Mouse (Mus musculus) right cerebral cortex, postnatal 4 days (tissue): ENCODE measurements around the gene Adamts20.

Source experiments
- DNase-seq: peaks from one replicate; pipeline ENCODE4 v3.0.0-alpha.2; 2022

Adamts20 gene

DNA sequence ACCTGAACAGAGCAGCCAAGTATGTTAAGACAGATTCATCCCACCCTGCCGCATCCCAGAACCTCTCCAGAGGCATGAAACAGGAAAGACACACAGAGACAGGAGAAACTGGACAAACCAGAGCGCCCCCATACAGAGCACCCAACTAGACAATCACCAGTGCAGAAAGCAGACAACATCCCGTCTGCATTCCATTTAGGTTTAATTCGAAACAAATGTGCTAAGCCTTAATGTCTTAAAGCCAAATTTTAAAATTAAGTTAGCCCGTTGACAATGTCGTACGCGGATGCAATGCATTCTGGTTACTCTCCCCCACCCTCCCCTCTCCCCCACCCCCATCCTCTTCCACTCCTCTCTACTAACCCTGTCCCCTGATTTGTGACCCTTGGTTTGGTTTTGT lies 126.2 kb downstream of the Adamts20 start:
- DNase-seq = no peak

DNA sequence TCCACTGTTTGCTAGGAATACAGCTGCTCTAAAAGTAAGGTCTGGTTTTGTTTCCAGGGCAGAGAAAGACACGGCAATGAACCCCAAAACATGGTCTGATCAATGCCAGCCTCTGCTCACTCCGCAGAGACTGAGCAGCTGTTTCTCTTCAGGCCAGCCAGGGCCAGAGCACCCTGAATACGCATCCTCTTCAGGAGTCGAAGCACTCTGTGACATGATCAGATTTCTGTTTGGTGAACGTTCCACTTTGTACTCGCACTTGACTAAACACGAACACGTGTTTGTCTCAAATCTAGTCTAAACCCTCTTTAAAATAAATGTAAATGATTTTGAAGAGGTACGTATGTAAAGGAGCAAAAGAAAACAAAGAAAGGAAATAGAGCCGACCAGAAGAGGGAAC lies 130.6 kb downstream of the Adamts20 start:
- DNase-seq = no peak

DNA sequence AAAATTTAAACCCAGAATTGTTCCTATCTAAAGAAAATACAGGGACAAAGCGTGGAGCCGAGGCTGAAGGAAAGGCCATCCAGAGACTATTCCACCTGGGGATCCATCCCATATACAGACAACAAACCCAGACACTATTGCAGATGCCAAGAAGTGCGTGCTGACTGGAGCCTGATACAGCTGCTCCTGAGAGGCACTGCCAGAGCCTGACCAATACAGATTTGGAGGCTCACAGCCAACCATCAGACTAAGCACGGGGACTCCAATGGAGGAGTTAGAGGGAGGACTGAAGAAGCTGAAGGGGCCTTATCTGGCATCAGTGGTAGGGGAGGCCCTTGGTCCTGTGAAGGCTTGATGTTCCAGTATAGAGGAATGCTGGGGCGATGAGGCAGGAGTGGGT lies 138.6 kb downstream of the Adamts20 start:
- no peak for DNase-seq

GRCm38 (mm10) chr15:94325509-94326181 lies 139.6 kb downstream of the Adamts20 start:
- peak; percentile 54 for DNase-seq

DNA sequence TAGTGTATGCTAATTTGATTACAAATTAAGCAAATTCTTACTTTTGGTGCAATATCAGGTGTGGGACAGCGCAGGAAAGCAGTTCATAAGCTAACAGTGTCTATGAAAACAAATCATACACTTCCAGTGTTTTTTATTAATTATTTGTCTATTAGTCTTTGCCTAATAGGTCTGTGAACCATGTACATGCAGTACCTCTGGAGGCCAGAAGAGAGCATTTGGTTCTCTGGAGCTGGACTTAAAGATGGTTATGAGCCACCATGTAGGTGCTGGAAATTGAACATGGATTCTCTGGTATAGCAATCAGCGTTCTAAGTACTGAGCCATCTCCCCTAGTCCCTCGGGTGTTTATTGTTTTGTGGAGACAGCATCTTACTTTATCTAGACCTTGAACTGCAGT lies 149.0 kb downstream of the Adamts20 start:
- DNase-seq = no peak

DNA sequence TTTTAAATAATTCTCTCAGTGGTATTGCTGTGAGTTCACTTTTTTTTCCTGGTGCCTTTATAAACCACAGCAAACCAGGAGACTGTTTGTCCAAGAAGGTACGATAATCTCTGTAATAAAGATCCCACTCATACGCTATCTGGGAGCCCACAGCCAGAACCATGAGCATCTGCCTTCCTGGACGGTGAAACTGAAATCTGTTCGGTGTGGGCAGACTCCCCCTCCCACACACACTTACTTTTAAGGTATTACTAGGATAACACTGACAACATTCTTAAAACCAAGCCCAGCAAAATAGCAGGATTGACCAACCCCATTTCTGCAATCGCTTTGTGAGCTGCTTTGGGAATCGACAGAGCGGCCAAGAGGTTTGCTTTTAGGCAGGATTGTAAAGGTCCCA lies 155.5 kb downstream of the Adamts20 start:
- no peak for DNase-seq

- no peak for DNase-seq
Observed at GRCm38 (mm10) chr15:94307888-94308287, 157.3 kb downstream of the Adamts20 start.

DNA sequence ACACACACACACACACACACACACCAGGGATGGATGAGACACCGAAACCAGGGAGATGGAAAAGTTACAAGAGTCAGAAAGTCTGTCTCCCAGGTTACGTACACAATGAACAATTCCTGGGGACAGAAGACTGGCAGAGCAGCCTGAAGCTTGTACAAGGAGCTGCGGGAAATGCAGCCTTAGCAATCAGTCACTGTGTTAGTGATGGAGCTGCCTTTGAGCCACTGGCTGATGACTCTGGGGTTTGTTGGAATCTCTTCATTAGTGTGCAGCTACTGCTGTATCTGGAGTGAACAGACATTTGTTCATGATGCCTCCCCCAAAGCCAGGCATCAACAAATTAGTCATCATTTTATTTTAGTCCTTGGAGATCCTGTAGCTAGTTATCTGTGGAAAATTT lies 162.1 kb downstream of the Adamts20 start:
- DNase-seq = no peak

DNA sequence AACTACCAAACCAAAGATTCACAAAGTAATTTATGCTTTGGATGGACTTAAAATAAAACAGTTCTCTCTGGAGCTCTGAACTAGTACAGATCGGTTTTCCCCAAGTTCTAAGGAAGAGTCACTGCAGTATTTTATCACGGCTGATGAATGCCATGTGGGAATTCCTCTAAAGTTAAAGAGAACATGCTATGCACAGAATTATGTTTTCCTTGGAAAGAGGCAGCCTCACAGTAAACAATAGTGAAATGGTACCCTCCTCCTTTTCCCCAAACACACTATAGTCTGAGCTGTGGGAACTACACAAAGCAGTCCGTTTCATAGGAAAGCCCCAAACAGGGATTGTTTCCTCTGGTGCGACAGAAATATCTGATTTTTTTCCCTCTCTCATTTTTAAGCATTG lies 171.1 kb downstream of the Adamts20 start:
- no peak for DNase-seq

DNA sequence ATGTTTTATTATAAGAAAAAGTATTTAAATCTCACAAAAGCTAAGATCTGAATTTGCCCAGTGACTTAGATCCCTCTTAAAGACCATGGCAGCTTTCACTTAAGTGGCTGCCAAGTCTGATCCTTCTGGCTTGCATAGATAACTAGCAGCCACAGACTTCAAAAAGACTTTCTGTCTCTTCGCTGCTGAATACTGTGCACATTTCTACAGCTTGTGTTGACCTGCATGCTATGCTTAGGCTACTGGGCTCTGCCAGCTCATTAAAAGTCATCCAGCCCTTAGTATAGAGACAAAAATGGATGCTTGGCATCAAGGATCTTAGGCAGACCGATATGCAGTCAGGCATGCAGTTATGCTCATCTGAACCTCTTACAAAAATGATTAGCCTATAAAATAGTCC lies 177.2 kb downstream of the Adamts20 start:
- no peak for DNase-seq

DNA sequence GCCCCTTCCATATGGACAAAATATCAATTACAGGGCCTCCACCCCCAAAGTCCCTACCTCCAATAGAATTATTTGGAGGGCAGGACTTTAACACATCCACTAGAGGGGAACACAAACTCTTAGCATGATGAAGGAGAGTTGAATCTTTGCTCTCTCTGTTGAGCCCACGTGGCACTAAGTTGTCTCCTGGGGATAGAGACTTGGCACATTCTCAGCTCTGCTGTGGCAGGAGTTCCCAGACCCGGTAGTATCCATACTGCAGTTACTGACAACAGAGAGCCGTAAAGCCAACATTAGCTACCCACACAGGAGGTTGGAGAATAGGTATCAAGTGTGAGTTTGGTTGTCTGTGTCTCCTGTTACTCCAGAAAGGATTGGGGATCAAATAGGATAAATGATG lies 177.7 kb downstream of the Adamts20 start:
- DNase-seq = no peak

- no peak for DNase-seq
Observed at GRCm38 (mm10) chr15:94276418-94276817, 188.8 kb downstream of the Adamts20 start.

- peak; percentile 90 for DNase-seq
Observed at GRCm38 (mm10) chr15:94265630-94266029, 199.6 kb downstream of the Adamts20 start.

DNA sequence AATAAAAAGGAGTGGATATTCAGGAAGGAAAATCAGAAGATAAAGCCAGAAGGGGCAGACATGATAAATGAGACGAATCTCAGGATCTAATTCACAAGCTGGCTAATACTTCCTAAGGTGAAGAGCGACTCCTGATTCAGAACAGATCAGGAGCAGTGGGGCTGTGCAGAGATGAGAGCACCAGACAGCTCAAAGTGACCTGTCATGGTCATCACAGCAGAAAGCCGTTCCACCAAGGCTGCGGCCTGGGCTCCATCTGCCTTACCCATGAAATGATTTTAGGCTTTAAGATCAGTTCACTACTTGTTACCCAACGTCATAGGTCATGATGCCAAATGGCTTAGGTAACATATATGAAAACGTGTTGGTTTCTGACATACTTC lies 200.7 kb downstream of the Adamts20 start:
- DNase-seq = no peak

GRCm38 (mm10) chr15:94263866-94264496 lies 201.2 kb downstream of the Adamts20 start:
- peak; percentile 57 for DNase-seq

DNA sequence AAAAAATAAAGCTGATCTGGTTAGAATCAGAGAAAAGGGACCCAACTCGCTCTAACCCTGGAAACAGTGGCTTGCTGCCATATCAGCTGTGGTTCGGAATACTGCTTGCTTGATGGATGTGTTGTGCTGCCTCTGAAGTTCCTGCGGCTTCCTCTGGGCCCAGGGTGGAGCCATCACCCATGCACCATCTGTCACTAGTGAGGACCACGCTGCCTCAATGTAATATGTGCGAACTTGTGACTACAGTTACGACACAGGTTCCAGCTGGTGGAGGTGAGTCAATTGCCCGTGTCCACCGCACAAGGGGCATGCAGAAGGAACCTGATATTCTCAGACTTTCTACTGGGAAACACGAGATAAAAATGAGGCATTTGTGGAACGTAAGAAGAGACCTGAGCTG lies 202.0 kb downstream of the Adamts20 start:
- DNase-seq = no peak

GRCm38 (mm10) chr15:94259497-94259896 lies 205.7 kb downstream of the Adamts20 start:
- DNase-seq = no peak

- DNase-seq = no peak
Observed at GRCm38 (mm10) chr15:94255538-94255937, 209.7 kb downstream of the Adamts20 start.

GRCm38 (mm10) chr15:94254861-94255516 lies 210.2 kb downstream of the Adamts20 start:
- DNase-seq = peak; percentile 34

DNA sequence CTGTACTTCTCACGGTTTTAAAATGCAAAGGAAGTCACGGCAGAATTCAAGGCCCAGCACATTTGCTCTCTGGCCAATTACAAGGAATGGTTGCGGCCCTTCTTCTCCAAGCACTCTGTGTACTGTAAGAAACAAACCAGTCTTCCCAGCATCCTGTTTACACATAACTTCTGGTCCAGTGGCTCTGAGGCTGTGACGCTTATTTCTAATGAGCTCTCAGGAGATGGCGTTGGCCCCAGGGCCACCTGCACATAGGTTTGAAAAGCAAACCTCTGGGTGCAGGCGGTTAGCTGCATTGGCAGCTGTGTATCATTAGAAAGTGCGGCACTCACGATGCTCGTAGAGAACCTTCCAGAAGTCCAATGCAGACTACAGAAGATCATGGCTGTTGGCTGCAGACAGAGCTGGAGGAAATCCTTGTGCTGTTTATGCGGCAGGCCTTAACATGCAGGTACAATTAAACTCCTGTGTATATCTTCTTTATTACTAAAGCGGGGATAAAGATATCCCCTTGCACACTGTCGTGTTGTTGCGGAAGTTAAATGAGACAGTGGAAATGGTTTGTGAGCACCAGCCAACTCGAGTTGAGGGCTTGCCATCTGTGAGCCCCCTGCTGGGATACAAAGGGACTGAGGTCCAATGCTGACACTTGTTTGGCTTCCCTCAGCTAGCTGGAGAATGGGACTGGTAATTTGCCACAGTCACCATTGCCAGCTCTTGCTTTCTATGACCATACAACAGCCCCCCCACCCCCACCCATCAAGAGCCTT lies 210.9 kb downstream of the Adamts20 start:
- peak; percentile 60 for DNase-seq

DNA sequence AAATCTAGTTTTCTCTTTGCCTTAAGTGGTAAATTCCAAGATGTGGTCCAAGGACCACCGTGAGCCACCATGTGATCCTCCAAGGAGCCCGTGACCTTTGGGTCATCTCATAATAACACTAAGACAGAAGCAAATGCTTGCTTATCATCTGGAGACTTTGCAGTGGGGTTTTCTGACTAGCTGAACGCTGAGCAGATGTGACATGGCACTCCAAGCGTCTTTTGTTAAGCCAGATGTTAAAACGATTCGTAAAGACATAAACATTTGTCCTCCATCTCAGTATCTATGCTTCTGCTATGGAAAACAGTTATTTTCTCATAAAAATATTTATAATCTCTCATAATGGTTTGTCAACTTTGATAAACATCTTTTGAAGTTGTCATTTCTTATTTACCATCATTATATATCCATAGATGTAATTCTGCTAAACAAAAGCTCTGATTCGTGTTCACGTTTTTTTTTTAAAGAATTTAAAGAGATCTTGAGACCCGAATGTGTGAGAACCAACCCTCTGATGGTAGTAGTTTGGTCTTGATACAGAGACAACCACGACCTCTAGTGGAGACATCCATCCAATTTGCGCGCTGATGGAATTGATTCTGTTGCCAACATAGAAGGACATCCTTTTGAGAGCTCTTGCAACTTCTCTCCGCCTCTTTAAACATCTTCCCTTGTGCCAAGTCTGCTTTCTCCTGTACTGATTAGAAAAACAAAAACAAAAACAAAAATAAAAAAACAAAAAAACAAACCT lies 212.1 kb downstream of the Adamts20 start:
- DNase-seq = no peak

DNA sequence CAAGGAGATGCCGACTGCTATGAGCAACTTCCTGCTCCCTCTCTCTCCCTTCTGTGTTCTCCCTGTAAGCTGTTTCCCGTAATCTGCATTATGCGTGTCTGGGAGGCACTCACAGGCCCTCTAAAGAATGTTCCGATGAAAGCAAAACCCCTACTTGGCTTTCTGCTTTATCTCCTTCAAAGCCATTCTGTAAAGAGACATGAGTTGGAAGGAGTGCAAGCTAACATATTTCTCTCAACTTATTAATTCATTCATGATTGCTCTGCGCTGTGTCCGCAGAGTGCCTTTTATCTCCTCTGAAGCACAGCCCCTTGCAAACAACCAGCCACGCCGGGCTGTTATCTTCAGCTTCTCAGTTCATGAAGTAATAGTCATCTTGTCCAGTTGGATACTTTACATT lies 215.5 kb downstream of the Adamts20 start:
- DNase-seq = no peak

DNA sequence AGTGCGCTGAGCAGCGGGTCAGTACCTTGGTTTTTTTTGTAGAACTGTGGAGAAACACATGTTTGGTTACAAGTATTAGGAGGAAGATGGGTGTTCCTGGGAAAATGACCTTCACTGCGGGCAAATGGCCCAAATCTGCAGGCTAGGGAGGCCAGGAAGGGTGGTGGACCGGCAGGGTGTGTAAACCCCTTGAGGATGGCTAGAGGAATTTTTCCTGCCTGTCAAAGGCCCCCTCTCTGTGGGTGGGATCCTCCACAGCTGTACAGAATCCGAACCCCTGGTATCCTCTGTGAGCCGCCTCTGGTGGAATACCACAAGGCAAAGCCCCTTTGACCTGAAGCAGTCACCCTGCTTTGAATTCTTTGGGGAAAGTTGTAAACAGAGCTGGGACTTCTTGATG lies 216.8 kb downstream of the Adamts20 start:
- no peak for DNase-seq
